Mouse (Mus musculus) ES-E14 (cell line): ENCODE data around the gene Atp2a3. TPM values are rescaled to one million over a fixed set of nuclear protein-coding genes. Genes with fewer than 3 reads are reported as not detected.
A peak's percentile ranks its signal among the peaks of the same experiment; 100 is the strongest.

ENCODE experiments used
- DNase-seq: peaks from one replicate; pipeline ENCODE4 v3.0.0-alpha.2; 2013; ENCODE audit warnings: low read depth, low spot score
- H3K27ac ChIP-seq: 2 replicates; pipeline ENCODE4 v1.5.1; 2012; ENCODE audit warnings: low read depth, mild to moderate bottlenecking, low read length, moderate library complexity, mixed read lengths; ENCODE audit not compliant: poor library complexity, insufficient read depth, severe bottlenecking
- H3K36me3 ChIP-seq: 2 replicates; pipeline ENCODE4 v1.6.1; 2012; ENCODE audit warnings: mild to moderate bottlenecking, low read length, moderate library complexity, mixed read lengths; ENCODE audit not compliant: control insufficient read depth, poor library complexity, insufficient read depth, severe bottlenecking
- H3K4me1 ChIP-seq, 2 experiments: fragments of 150-350 bp in 1 of 2; sonication (generic) in 1 of 2; 2 replicates each; pipeline ENCODE4 v1.6.1; 2012; ENCODE audit warnings: low read length in 2 of 2, mild to moderate bottlenecking in 1 of 2, mixed read lengths in 1 of 2; ENCODE audit not compliant: control insufficient read depth in 2 of 2, insufficient read depth in 2 of 2, poor library complexity in 1 of 2
- H3K4me3 ChIP-seq, 2 experiments: fragments of 150-350 bp in 1 of 2; sonication (generic) in 1 of 2; 2 replicates each; pipeline ENCODE4 v1.5.1; 2012; ENCODE audit warnings: low read length in 2 of 2, low read depth in 1 of 2, mild to moderate bottlenecking in 1 of 2, mixed read lengths in 1 of 2; ENCODE audit not compliant: insufficient read depth in 1 of 2, poor library complexity in 1 of 2, severe bottlenecking in 1 of 2
- H3K9ac ChIP-seq: 2 replicates; pipeline ENCODE4 v1.6.1; 2012; ENCODE audit warnings: low read depth, mild to moderate bottlenecking, low read length, mixed read lengths; ENCODE audit not compliant: poor library complexity, insufficient read depth, severe bottlenecking
- H3K9me3 ChIP-seq: fragments of 150-350 bp; sonication (generic); 2 replicates; pipeline ENCODE4 v1.6.1; 2012; ENCODE audit warnings: low read depth, mild to moderate bottlenecking, low read length; ENCODE audit not compliant: control insufficient read depth, insufficient read depth
- CHD2 ChIP-seq: IDR thresholded peaks from 2 replicates; pipeline ENCODE4 v1.6.1; 2014; ENCODE audit warnings: mild to moderate bottlenecking, low read depth, low read length, inconsistent platforms
- HCFC1 ChIP-seq: IDR thresholded peaks from 2 replicates; pipeline ENCODE4 v1.6.1; 2012; ENCODE audit warnings: low read length, inconsistent platforms, borderline replicate concordance; ENCODE audit not compliant: insufficient read depth
- MAFK ChIP-seq: IDR thresholded peaks from 2 replicates; pipeline ENCODE4 v1.6.1; 2014; ENCODE audit warnings: mild to moderate bottlenecking, low read depth, low read length, inconsistent platforms; ENCODE audit not compliant: insufficient read depth
- ZC3H11A ChIP-seq: IDR thresholded peaks from 2 replicates; pipeline ENCODE4 v1.6.1; 2012; ENCODE audit warnings: low read depth, mild to moderate bottlenecking, inconsistent platforms, low read length, borderline replicate concordance
- ZNF384 ChIP-seq: IDR thresholded peaks from 2 replicates; pipeline ENCODE4 v1.6.1; 2012; ENCODE audit warnings: low read depth, low read length, inconsistent platforms
- in situ Hi-C, 2 experiments: fragments of 600-800 bp; cut with MboI; formaldehyde crosslinking; loops; one replicate each; pipeline ENCODE4 v1.15.1; 2025; ENCODE audit warnings: low sequenced_read_pairs in 2 of 2, inconsistent platforms in 1 of 2; ENCODE audit not compliant: unreplicated experiment in 2 of 2
- total RNA-seq: library from RNA; depleted of rRNA; stranded (reverse); fragments of 300-350 nt; gene quantifications from 2 replicates; pipeline ENCODE4 v1.2.3, GENCODE M21; 2012

Gene Atp2a3
- total RNA-seq, 1 experiment: 10.7 TPM

- no peak overlapping the region for H3K27ac ChIP-seq
- in situ Hi-C loops: no loop called here
- H3K4me3 ChIP-seq: peak overlapping the region; percentile 71 to 73
- no peak for DNase-seq
- no peaks in the 10 kb centered on the region for H3K9me3 ChIP-seq
- H3K4me1 ChIP-seq: peaks cover 4 to 7% of the 10 kb centered on the region in 2 experiments; a peak in 3 of 4 replicates
- H3K36me3 ChIP-seq: no peaks in the 10 kb centered on the region
- no peak overlapping the region for H3K9ac ChIP-seq
- TF ChIP-seq CHD2 (no peak), HCFC1 (no peak), ZC3H11A (no peak), ZNF384 (no peak), MAFK (no peak)
Observed at GRCm38 (mm10) chr11:72959924-72960679, 867 bp upstream of the Atp2a3 start.

- no peak overlapping the region for H3K9ac ChIP-seq
- H3K9me3 ChIP-seq: no peaks in the 10 kb centered on the region
Observed at GRCm38 (mm10) chr11:72960723-72961071, 272 bp upstream of the Atp2a3 start.

GRCm38 (mm10) chr11:72962378-72962777 lies 1.4 kb downstream of the Atp2a3 start:
- no peak overlapping the region for H3K4me3 ChIP-seq
- in situ Hi-C loops: no loop called here
- H3K4me1 ChIP-seq: peaks cover 4 to 12% of the 10 kb centered on the region in 2 experiments; a peak in 3 of 4 replicates
- no peak for DNase-seq
- no peaks in the 10 kb centered on the region for H3K9me3 ChIP-seq
- TF ChIP-seq CHD2 (no peak), HCFC1 (no peak), ZC3H11A (no peak), ZNF384 (no peak), MAFK (no peak)
- H3K27ac ChIP-seq: no peak overlapping the region
- no peaks in the 10 kb centered on the region for H3K36me3 ChIP-seq
- H3K9ac ChIP-seq: no peak overlapping the region

More at GRCm38 (mm10) chr11:72960723-72961071, 272 bp upstream of the Atp2a3 start:
- H3K27ac ChIP-seq: no peak overlapping the region
- H3K4me1 ChIP-seq: peaks cover 4 to 9% of the 10 kb centered on the region in 2 experiments; a peak in 3 of 4 replicates
- H3K4me3 ChIP-seq: peak overlapping the region; percentile 71 to 73
- no peaks in the 10 kb centered on the region for H3K36me3 ChIP-seq
- DNase-seq: no peak
- in situ Hi-C loops: no loop called here
- TF ChIP-seq MAFK: no peak
- TF ChIP-seq CHD2: no peak
- no peak for TF ChIP-seq HCFC1
- TF ChIP-seq ZC3H11A: no peak
- no peak for TF ChIP-seq ZNF384

GRCm38 (mm10) chr11:72963058-72963788 lies 2.3 kb downstream of the Atp2a3 start:
- H3K9me3 ChIP-seq: no peaks in the 10 kb centered on the region
- peaks cover 4 to 12% of the 10 kb centered on the region in 2 experiments; a peak in 3 of 4 replicates for H3K4me1 ChIP-seq
- TF ChIP-seq MAFK (no peak), HCFC1 (no peak), ZC3H11A (no peak), CHD2 (no peak), ZNF384 (no peak)
- H3K36me3 ChIP-seq: no peaks in the 10 kb centered on the region
- H3K4me3 ChIP-seq: no peak overlapping the region
- H3K9ac ChIP-seq: no peak overlapping the region
- no peak overlapping the region for H3K27ac ChIP-seq
- in situ Hi-C loops: no loop called here
- DNase-seq: no peak
